Mouse (Mus musculus) liver, embryonic 14.5 days (tissue): Measurements from ENCODE around the gene Pstpip1. TPM values are rescaled to one million over a fixed set of nuclear protein-coding genes. Genes with fewer than 3 reads are reported as not detected.
A peak's percentile ranks its signal among the peaks of the same experiment; 100 is the strongest.

Experiments used
- ATAC-seq: fragments of 200-750 bp; cut with Nextera tagmentation; 2 replicates; pipeline ENCODE4 v1.8.0; 2017; ENCODE audit warnings: moderate number of reproducible peaks, mild to moderate bottlenecking, moderate library complexity; ENCODE audit not compliant: insufficient read depth
- DNase-seq, 3 experiments: peaks; one replicate each; pipeline ENCODE4 v3.0.0-alpha.2; 2012 to 2013; ENCODE audit warnings: low read depth in 3 of 3, low spot score in 3 of 3
- H3K27ac ChIP-seq: fragments of 300-500 bp; sonication (generic); 2 replicates; pipeline ENCODE4 v1.5.1; 2014; ENCODE audit warnings: moderate library complexity, mild to moderate bottlenecking, control low read depth, inconsistent platforms
- H3K27me3 ChIP-seq: fragments of 300-500 bp; sonication (generic); 2 replicates; pipeline ENCODE4 v1.6.1; 2014; ENCODE audit warnings: mild to moderate bottlenecking, low read length, moderate library complexity; ENCODE audit not compliant: control insufficient read depth, insufficient read depth
- H3K36me3 ChIP-seq: fragments of 300-500 bp; sonication (generic); replicated peaks from 2 replicates; pipeline ENCODE4 v1.6.1; 2014; ENCODE audit warnings: low read depth; ENCODE audit not compliant: control insufficient read depth, insufficient read depth
- H3K4me1 ChIP-seq, 2 experiments: fragments of 200-500 bp in 1 of 2; fragments of 300-500 bp in 1 of 2; sonication (generic) in 1 of 2; replicated peaks; 2 replicates each; pipeline ENCODE4 v1.6.1; 2012 to 2014; ENCODE audit warnings: antibody characterized with exemption in 1 of 2, inconsistent platforms in 1 of 2, low read length in 1 of 2; ENCODE audit not compliant: control insufficient read depth in 2 of 2, insufficient read depth in 2 of 2
- H3K4me2 ChIP-seq: fragments of 300-500 bp; sonication (generic); 2 replicates; pipeline ENCODE4 v1.6.1; 2014; ENCODE audit warnings: low read depth, mild to moderate bottlenecking, control low read depth, moderate library complexity
- H3K4me3 ChIP-seq, 2 experiments: fragments of 200-500 bp in 1 of 2; fragments of 300-500 bp in 1 of 2; sonication (generic) in 1 of 2; 2 replicates each; pipeline ENCODE4 v1.5.1; 2012 to 2014; ENCODE audit warnings: low read depth in 2 of 2, low read length in 2 of 2, mild to moderate bottlenecking in 2 of 2, control low read depth in 1 of 2, inconsistent platforms in 1 of 2, moderate library complexity in 1 of 2; ENCODE audit not compliant: insufficient read depth in 1 of 2
- H3K9ac ChIP-seq: fragments of 300-500 bp; sonication (generic); replicated peaks from 2 replicates; pipeline ENCODE4 v1.6.1; 2014; ENCODE audit warnings: mild to moderate bottlenecking, control low read depth, moderate library complexity
- H3K9me3 ChIP-seq: fragments of 300-500 bp; sonication (generic); 2 replicates; pipeline ENCODE4 v1.6.1; 2016; ENCODE audit warnings: low read length, mixed read lengths; ENCODE audit not compliant: control insufficient read depth
- CTCF ChIP-seq: IDR thresholded peaks from 2 replicates; pipeline ENCODE4 v1.5.1; 2016; ENCODE audit warnings: antibody characterized with exemption, low read depth, control low read depth
- EP300 ChIP-seq: IDR thresholded peaks from 2 replicates; pipeline ENCODE4 v1.6.1; 2016; ENCODE audit warnings: antibody characterized with exemption, low read depth
- WGBS: fragments of 180-500 bp; shearing (Covaris S2); extraction: QIAGEN DNeasy Blood & Tissue Kit; methylation state at CpG from one replicate; pipeline ENCODE4 v1.1.7; 2014; ENCODE audit not compliant: insufficient replicate concordance; 5-methylcytosine and 5-hydroxymethylcytosine counted together
- polyA plus RNA-seq, 2 experiments: library from polyadenylated mRNA; depleted of rRNA in 1 of 2; stranded (reverse) in 1 of 2; unstranded in 1 of 2; fragments of >200 nt; fragmentation: Nextera tagmentation in 1 of 2; extraction: Ambion mirVana in 1 of 2; gene quantifications; 2 replicates each; pipeline versions ENCODE4 v1.2.1 to v1.2.3; 2012 to 2014

The Pstpip1 gene
- polyA plus RNA-seq, 2 experiments = 1.8 to 3.9 TPM

- WGBS = 60% methylated on average over 16 of the region's 16 CpGs
- Histone ChIP-seq H3K4me2 (no peak overlapping the region), H3K9ac (no peak overlapping the region), H3K4me1 (no peaks in the 10 kb centered on the region), H3K9me3 (no peaks in the 10 kb centered on the region), H3K27me3 (no peaks in the 10 kb centered on the region), H3K4me3 (no peak overlapping the region), H3K27ac (no peak overlapping the region), H3K36me3 (no peaks in the 10 kb centered on the region)
- TF ChIP-seq EP300 (no peak), CTCF (no peak)
- DNase-seq (no peak), ATAC-seq (no peak)
These were observed 36.9 kb downstream of the Pstpip1 start for GRCm38 (mm10) chr9:56126453-56127173.

GRCm38 (mm10) chr9:56128331-56128730 is 38.6 kb downstream of the Pstpip1 start:
- Histone ChIP-seq H3K27me3 (no peaks in the 10 kb centered on the region), H3K4me3 (no peak overlapping the region), H3K27ac (no peak overlapping the region), H3K36me3 (no peaks in the 10 kb centered on the region), H3K4me2 (no peak overlapping the region), H3K9me3 (no peaks in the 10 kb centered on the region), H3K4me1 (no peaks in the 10 kb centered on the region), H3K9ac (no peak overlapping the region)
- DNase-seq (peak in 1 of 3 experiments; percentile 57), ATAC-seq (no peak)
- 64% methylated on average over 9 of the region's 9 CpGs for WGBS
- TF ChIP-seq CTCF (no peak), EP300 (no peak)

- Histone ChIP-seq H3K36me3 (no peaks in the 10 kb centered on the region), H3K27me3 (no peaks in the 10 kb centered on the region), H3K4me2 (no peak overlapping the region), H3K4me1 (no peaks in the 10 kb centered on the region), H3K27ac (no peak overlapping the region), H3K9ac (no peak overlapping the region), H3K4me3 (no peak overlapping the region), H3K9me3 (no peaks in the 10 kb centered on the region)
- no peak for TF ChIP-seq CTCF
- no peak for TF ChIP-seq EP300
- ATAC-seq (no peak), DNase-seq (no peak)
- WGBS = 67% methylated on average over 3 of the region's 3 CpGs
These were observed 40.2 kb downstream of the Pstpip1 start for GRCm38 (mm10) chr9:56129951-56130350.

- no peak overlapping the region for H3K9ac ChIP-seq
- ATAC-seq (no peak), DNase-seq (no peak)
- no peaks in the 10 kb centered on the region for H3K9me3 ChIP-seq
- H3K4me2 ChIP-seq = no peak overlapping the region
- H3K27me3 ChIP-seq = no peaks in the 10 kb centered on the region
- H3K27ac ChIP-seq = no peak overlapping the region
- H3K4me3 ChIP-seq = no peak overlapping the region
- H3K36me3 ChIP-seq = no peaks in the 10 kb centered on the region
- TF ChIP-seq EP300 = no peak
- no peak for TF ChIP-seq CTCF
- H3K4me1 ChIP-seq = no peaks in the 10 kb centered on the region
- WGBS = 43% methylated on average over 4 of the region's 4 CpGs
These were observed 40.8 kb downstream of the Pstpip1 start for GRCm38 (mm10) chr9:56130536-56130935.

GRCm38 (mm10) chr9:56131813-56132525 is 42.2 kb downstream of the Pstpip1 start:
- no peak for DNase-seq

More at GRCm38 (mm10) chr9:56131813-56132525, 42.2 kb downstream of the Pstpip1 start:
- Histone ChIP-seq H3K27ac (no peak overlapping the region), H3K36me3 (no peaks in the 10 kb centered on the region), H3K9ac (no peak overlapping the region), H3K4me2 (no peak overlapping the region), H3K4me3 (no peak overlapping the region), H3K9me3 (no peaks in the 10 kb centered on the region), H3K4me1 (no peaks in the 10 kb centered on the region), H3K27me3 (no peaks in the 10 kb centered on the region)
- WGBS = 72% methylated on average over 10 of the region's 10 CpGs
- no peak for ATAC-seq
- TF ChIP-seq EP300 (no peak), CTCF (no peak)
